Mouse (Mus musculus) spleen, postnatal 4 days (tissue): ENCODE data around the gene Brip1.

Source experiments
- DNase-seq, 2 experiments: peaks; one replicate each; pipeline ENCODE4 v3.0.0; 2022; ENCODE audit warnings: low spot score in 2 of 2

The Brip1 gene

DNA sequence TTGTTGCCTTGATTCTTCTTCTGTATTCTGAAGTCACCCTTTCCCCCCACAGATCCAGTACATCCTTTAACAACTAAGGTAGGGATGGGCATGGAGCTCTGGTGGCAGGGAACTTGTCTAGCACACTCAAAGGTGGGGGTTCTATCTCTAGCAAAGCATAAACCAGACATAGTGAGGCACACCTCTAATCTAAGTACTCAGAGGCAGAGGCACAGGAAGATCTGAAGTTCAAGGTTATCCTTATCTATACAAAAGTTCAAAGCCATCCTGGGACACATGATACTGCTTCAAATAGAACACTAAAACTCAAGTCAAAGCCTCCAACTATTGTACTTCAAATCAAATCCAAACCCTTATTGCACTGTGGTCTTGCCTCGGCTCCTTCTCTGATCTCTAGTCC is 85.0 kb downstream of the Brip1 start:
- no peak for DNase-seq

DNA sequence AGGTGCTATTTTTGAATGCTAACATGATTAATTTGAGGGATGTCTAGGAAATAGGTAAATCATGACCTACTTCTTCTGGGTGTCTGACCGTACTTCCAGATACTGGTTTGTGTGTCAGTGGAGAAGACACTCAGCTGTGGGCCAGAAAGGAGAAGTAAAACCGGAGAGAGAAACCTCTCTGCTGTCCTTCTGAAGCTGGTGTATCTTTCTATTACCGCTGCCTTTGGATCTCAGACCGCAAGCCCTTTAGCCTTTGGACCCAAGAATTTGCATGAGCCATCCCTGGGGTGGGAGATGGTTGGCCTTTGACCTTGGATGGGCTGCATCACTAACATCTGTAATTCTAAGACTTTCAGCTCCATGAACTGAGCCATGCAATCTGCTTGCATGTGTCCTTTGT is 93.7 kb downstream of the Brip1 start:
- DNase-seq = no peak

GRCm38 (mm10) chr11:86106596-86106995 is 94.4 kb downstream of the Brip1 start:
- DNase-seq = no peak

DNA sequence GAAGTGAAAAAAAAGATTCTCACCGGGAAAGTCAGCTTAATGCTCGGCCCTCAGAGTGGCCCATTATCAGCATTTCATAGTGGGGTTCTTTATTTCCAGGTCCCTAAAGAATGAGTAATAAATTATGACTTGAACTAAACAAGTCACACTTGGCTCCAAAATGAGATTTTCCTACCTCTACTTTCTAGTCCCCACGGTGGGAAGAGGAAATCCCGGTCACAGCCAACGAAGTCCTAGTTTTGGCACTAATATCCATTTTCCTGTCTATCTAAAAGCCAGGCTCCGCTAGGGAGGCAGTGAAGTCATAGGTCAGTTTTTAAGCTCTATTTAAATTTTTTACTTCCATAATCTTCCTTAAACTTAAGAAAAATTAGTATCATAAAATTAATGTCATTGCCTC is 99.8 kb downstream of the Brip1 start:
- DNase-seq = no peak

- no peak for DNase-seq
Observed at GRCm38 (mm10) chr11:86099341-86099740, 101.7 kb downstream of the Brip1 start.

- no peak for DNase-seq
Observed at GRCm38 (mm10) chr11:86088815-86089214, 112.2 kb downstream of the Brip1 start.

- no peak for DNase-seq
Observed at GRCm38 (mm10) chr11:86084522-86084921, 116.5 kb downstream of the Brip1 start.

GRCm38 (mm10) chr11:86078025-86078424 is 123.0 kb downstream of the Brip1 start:
- DNase-seq = no peak

DNA sequence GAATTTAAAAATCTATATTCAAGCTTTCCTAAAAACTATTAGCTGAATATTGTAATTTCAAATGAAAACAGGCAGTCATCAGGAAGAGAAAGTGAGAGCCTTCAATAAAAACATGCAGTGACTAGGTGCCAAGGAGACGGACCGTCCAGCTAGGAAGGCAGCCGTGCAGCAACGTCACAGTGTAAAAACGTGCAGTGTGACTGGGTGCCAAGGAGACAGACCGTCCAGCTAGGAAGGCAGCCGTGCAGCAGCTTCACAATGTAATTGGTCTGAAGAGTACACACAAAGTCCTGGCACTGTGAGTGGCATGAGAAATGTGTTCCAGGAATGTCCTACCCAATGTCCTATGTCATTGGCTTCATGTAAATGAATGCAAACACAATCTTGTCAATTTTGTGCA is 124.0 kb downstream of the Brip1 start:
- no peak for DNase-seq

DNA sequence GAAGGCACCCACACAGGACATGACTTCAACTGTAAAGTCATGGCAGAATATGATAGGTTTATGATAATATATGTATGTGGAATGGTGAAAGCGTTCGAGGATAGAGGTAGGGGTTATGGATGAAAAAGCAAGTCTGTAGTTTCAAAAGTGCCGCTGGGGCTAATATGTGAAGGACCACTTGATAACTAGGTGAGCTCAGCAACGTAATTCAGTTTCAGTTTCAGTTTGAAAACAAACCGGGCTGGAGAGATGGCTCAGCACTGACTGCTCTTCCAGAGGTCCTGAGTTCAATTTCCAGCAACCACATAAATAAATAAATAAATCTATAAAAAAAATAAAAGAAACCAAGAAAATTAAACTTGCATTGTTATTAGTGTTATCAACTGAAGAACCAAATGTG is 124.6 kb downstream of the Brip1 start:
- no peak for DNase-seq

DNA sequence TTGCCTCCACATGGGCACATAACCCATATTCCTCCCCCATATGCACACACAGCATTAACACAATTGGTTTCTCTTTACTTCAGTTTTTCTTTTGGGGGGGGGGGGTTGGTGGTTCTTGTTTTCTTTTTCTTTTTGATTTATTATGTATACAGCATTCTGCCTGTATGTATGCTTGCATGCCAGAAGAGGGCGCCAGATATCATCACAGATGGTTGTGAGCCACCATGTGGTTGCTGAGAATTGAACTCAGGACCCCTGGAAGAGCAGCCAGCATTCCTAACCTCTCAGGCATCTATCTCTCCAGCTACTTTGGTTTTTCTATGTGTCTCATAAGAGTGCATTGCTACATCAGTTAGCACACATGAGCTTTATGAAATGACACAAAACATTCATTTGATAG is 125.6 kb downstream of the Brip1 start:
- DNase-seq = no peak

GRCm38 (mm10) chr11:86068651-86069050 is 132.3 kb downstream of the Brip1 start:
- no peak for DNase-seq

DNA sequence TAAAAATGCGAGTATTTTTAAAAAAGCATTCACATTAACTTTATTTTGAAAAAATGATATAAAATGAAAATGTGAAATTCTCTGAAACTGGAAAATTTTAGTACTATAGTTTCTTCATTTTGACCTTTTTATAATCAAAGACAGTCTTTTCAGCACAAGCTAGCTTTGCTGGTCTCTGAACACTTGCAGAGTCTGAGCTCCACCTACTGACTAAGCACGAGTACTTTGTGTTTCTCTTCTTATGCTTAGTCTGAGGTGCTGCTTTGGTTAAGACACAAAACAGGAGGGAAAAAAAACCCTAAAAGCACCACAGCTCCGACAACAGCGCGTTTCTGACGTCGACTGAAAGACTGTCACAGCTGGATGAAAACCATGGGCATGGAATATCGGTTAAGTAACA is 133.8 kb downstream of the Brip1 start:
- DNase-seq = no peak

GRCm38 (mm10) chr11:86064881-86065280 is 136.1 kb downstream of the Brip1 start:
- DNase-seq = no peak

DNA sequence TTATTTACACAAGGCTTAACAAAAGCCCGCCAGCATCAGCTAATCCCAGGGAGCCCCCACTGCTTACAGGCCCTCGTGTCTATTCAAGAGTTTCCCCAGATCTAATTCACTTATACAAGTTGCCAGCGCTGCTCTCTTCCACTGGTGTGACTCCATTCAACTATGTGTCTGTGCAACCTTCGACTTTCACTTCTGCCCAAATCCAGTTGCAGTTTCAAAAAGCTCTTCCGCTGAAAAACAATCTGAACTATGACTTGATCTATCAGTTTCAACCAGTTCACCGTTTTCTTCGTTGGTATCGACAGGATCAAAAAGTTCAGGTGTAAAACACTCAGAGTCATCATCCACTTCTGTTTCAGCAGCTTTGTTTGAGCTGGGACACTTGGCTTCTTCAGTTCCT is 139.8 kb downstream of the Brip1 start:
- DNase-seq = no peak

GRCm38 (mm10) chr11:86059123-86059522 is 141.9 kb downstream of the Brip1 start:
- no peak for DNase-seq

DNA sequence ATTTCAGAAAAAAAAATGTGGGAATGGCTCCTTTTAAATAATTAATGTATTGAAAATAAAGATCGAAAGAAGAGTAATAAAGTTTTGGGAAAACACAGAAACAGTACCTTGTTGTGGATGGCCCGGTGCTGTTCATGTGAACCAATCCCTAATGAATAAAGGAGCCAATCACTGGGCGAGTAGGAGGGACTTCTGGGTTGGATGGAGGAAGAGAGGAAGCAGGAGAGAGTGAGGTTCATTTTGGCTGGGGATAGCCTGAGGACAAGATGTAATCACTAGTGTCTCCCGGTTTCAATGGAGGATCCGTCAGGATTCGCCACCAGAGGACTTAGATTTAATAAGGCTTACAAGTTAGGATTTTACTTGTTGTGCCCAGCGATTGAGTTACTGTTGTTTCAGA is 145.2 kb downstream of the Brip1 start:
- DNase-seq = no peak

GRCm38 (mm10) chr11:86051383-86051782 is 149.6 kb downstream of the Brip1 start:
- no peak for DNase-seq

DNA sequence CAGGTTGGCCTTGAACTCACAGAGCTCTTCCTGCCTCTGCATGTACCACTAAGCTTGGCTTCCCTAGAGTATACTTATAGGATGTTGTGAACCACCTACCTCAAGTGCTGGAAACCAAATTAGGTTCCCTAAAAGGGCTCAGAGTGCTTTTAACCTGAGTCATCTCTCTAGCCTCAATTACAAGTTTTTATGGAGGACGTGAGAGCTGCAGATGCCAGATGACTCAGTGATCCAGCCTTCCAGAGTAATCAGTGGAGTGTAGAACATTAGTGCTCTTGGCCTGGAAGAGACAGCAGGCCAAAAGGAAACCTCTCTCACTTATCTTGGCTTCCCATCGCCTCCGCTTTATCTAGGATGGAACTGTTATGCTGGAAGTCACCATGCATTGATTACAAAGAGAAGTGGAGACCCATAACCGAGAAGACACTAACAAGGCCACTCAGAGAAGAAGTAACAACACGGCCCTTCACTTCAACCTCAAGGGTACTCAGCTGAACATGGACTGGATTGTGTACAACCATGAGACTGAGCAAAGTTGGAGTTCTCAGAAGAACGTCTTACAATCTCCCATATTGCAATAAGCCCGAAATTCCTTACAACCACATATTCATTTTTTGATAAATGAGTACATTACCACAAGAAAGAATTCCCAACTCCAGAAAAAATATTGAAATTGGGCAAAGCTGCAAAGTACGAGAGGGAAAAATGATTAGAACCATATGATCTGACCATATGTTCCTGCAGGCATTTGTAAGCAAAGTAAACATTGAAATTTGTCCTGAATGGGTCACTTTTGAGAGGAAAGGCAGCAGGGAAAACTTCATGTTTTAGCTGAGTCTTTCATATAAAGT is 150.3 kb downstream of the Brip1 start:
- no peak for DNase-seq

DNA sequence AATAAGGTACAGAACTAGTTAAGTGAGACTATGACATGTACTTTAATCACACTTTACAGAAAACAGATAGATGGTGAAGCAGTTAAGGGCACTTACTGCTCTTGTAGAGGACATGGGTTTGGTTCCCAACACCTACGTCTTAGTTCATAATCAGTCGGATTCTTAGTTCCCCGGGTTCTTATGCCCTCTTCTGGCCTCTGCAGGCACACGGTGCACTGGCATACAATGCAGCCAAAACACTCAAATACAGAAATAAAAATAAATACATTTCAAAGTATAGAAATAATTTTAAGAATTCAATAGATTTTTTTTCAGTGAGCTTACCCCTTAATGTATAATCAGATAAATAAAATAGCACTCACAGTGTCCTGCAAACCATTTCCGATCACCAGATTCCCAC is 161.0 kb downstream of the Brip1 start:
- DNase-seq = no peak

DNA sequence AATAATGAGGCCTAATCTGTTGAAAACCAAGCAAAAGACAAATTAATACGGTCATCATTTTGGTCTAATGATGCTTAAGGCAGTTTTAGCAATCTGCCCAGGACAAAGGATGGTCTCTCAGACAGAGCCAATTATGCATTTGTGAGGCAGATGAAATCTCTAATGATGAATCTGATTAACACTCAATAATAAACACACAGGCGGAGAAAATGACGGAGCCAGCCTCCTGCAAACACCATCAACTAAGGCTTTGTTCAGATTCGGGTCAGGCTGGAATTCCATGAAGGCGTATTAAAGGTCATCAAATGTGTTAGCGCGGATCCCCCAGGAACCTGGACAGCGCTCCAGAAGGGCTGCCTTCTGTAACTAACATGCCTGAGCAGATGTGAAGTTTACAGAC is 161.6 kb downstream of the Brip1 start:
- DNase-seq = no peak

DNA sequence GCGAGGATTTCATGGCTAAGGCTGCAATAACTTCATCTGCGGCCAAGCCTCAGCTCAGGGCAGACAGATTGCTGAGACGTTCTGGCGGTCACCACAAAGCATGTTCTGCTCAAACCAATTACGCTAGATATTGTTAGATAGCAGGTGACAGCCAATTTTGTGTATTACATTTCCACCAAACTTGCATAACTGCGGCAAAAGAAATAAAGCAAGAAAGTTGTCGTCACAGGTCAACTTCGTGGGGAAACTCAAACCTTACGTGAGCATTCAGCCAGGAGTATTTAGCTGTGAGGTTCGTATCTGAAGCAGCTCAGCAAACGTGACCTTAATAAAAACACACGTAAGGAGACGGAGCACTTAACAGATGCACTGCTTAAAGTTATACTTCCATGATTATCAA is 162.3 kb downstream of the Brip1 start:
- no peak for DNase-seq

DNA sequence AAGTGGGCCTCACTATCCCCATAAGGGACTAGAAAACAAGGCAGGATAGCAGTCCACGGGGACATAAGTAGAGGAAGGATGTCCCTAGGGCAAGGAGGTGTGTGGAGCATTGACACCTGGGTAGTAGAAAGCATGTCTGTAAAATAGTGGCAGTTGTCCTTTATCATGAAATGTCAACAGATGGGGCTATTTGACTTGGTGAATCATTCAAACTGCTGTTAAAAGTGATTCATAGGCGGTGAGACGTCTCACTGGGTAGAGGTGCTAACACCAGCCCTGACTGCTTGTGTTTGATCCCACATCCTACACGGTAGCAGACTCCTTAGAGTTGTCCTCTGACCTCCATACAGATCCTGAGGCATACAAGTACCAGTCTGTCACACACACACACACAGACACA is 168.1 kb downstream of the Brip1 start:
- no peak for DNase-seq

- no peak for DNase-seq
Observed at GRCm38 (mm10) chr11:86028034-86028433, 173.0 kb downstream of the Brip1 start.
